Mouse (Mus musculus) spleen, postnatal 10 days (tissue): ENCODE measurements around the gene Fam131a.

ENCODE experiments used
- DNase-seq, 2 experiments: peaks; one replicate each; pipeline ENCODE4 v3.0.0; 2021 to 2022; ENCODE audit warnings: low spot score in 2 of 2

Fam131a gene

GRCm38 (mm10) chr16:20715976-20716840, 23.2 kb downstream of the Fam131a start:
- peak; percentile 74 to 81 for DNase-seq

- DNase-seq = no peak
Measured at GRCm38 (mm10) chr16:20716841-20717180, 23.8 kb downstream of the Fam131a start.

- peak; percentile 97 for DNase-seq
Measured at GRCm38 (mm10) chr16:20717181-20717977, 24.3 kb downstream of the Fam131a start, which contains the start of the genes Polr2h and Clcn2. Gene Polr2h (plus strand): TSS chr16:20717665. Gene Clcn2 (minus strand): TSS chr16:20717746.

- DNase-seq = no peak
Measured at GRCm38 (mm10) chr16:20717978-20718670, 25.1 kb downstream of the Fam131a start.

- no peak for DNase-seq
Measured at GRCm38 (mm10) chr16:20721808-20722207, 28.8 kb downstream of the Fam131a start.

GRCm38 (mm10) chr16:20722736-20723135, 29.7 kb downstream of the Fam131a start:
- no peak for DNase-seq

GRCm38 (mm10) chr16:20723247-20723646, 30.2 kb downstream of the Fam131a start:
- no peak for DNase-seq

GRCm38 (mm10) chr16:20724338-20724748, 31.3 kb downstream of the Fam131a start:
- peak in 1 of 2 experiments; percentile 45 for DNase-seq

GRCm38 (mm10) chr16:20725321-20725720, 32.3 kb downstream of the Fam131a start:
- DNase-seq = peak in 1 of 2 experiments; percentile 2

- no peak for DNase-seq
Measured at GRCm38 (mm10) chr16:20725750-20726149, 32.7 kb downstream of the Fam131a start.

GRCm38 (mm10) chr16:20726384-20726783, 33.3 kb downstream of the Fam131a start:
- no peak for DNase-seq

- no peak for DNase-seq
Measured at GRCm38 (mm10) chr16:20730293-20730711, 37.3 kb downstream of the Fam131a start.

GRCm38 (mm10) chr16:20731688-20732087, 38.6 kb downstream of the Fam131a start:
- DNase-seq = no peak

GRCm38 (mm10) chr16:20732251-20732924, 39.3 kb downstream of the Fam131a start:
- no peak for DNase-seq

GRCm38 (mm10) chr16:20732925-20733730, 40.1 kb downstream of the Fam131a start, which contains the start of gene Chrd:
Gene Chrd (plus strand): TSS chr16:20733127.
- no peak for DNase-seq

- no peak for DNase-seq
Measured at GRCm38 (mm10) chr16:20733731-20734730, 41.0 kb downstream of the Fam131a start, which contains the start of gene Thpo. Gene Thpo (minus strand): TSS chr16:20734511.

- DNase-seq = no peak
Measured at GRCm38 (mm10) chr16:20735651-20736050, 42.6 kb downstream of the Fam131a start.

- no peak for DNase-seq
Measured at GRCm38 (mm10) chr16:20736168-20736567, 43.1 kb downstream of the Fam131a start.

- DNase-seq = no peak
Measured at GRCm38 (mm10) chr16:20736823-20737222, 43.8 kb downstream of the Fam131a start.
